Comparison of ENCODE assay signal across 18 mouse cellular contexts in genomic region chr3:79966709-79967108, GRCm38 (mm10).
DNase-seq lines count a peak whose midpoint lies in the region; ATAC-seq and TF ChIP-seq lines count a peak whose summit lies in the region.
"Had no signal": no experiment of that assay in that cellular context is flagged by ENCODE, and none has a peak within 500 bp of the region (broad histone marks: within the 10 kb centered on the region; RNA-seq: fewer than 3 reads in every experiment).

No protein-coding gene starts in this region.

- no peak for TF ChIP-seq EP300 in heart, postnatal 0 days (IDR thresholded peaks at IDR 0.05; ENCODE audit: low read depth)

- H3K9ac ChIP-seq in heart, postnatal 0 days (replicated peaks; ENCODE audit: low read depth, low read length), result no peak overlapping the region
- H3K9ac ChIP-seq: hindbrain, embryonic 15.5 days; lung, embryonic 14.5 days; neural tube, embryonic 15.5 days had no signal

- no peak overlapping the region for H3K4me2 ChIP-seq in heart, postnatal 0 days (ENCODE audit: low read depth, low read length)
- H3K4me2 ChIP-seq: hindbrain, embryonic 15.5 days; lung, embryonic 14.5 days; neural tube, embryonic 15.5 days had no signal

- no peak overlapping the region for H3K4me3 ChIP-seq in heart, postnatal 0 days (ENCODE audit: low read depth, low read length)
- H3K4me3 ChIP-seq: forebrain, embryonic 10.5 days; hindbrain, embryonic 15.5 days; neural tube, embryonic 15.5 days had no signal

- intact Hi-C loops in heart, postnatal 14 days (cut with DNase I), result no loop called here

- peak overlapping the region; percentile 73 for H3K27ac ChIP-seq in heart, postnatal 0 days (ENCODE audit: low read depth)
- H3K27ac ChIP-seq: forebrain, embryonic 10.5 days; hindbrain, embryonic 15.5 days; neural tube, embryonic 15.5 days had no signal

- 58% methylated on average over 4 of the region's 4 CpGs for WGBS in heart, postnatal 0 days

- DNase-seq in heart, postnatal 0 days (ENCODE audit: low spot score), result no peak
- no peak for DNase-seq in heart, postnatal 14 days
- peak; percentile 96 for DNase-seq in MEL-GATA-1-ER (ENCODE audit: extremely low read depth, low read depth)
- DNase-seq in c-Kit-positive CD71-negative TER-119-negative erythroid progenitor cells, embryonic 14.5 days (ENCODE audit: low read depth), result peak; percentile 23
- no peak for DNase-seq in frontal cortex, postnatal 25 days (ENCODE audit: low spot score in 2 of 2)
- no peak for DNase-seq in kidney, adult 11 months
- DNase-seq: cerebellum, adult 18-20 months; gastrocnemius, postnatal 36 days; kidney, adult 9 months; left cerebral cortex, postnatal 4 days; lung, embryonic 14.5 days; retina, postnatal 1 day had no signal

- no peak; the same call in 1 of the 2 replicates for ATAC-seq in heart, postnatal 0 days (ENCODE audit: insufficient read depth, low read depth)
- peak; percentile 69 for ATAC-seq in megakaryocyte, adult 5-6 weeks (ENCODE audit: poor library complexity, severe bottlenecking)

- peaks cover 14% of the 10 kb centered on the region for H3K4me1 ChIP-seq in heart, postnatal 0 days (ENCODE audit: control insufficient read depth, insufficient read depth)
- H3K4me1 ChIP-seq: hindbrain, embryonic 15.5 days had no signal

- H3K36me3 ChIP-seq in heart, postnatal 0 days (replicated peaks; ENCODE audit: control insufficient read depth, insufficient read depth, low read length), result no peaks in the 10 kb centered on the region
- H3K36me3 ChIP-seq: forebrain, embryonic 10.5 days; hindbrain, embryonic 15.5 days; neural tube, embryonic 15.5 days had no signal

- no peaks in the 10 kb centered on the region for H3K9me3 ChIP-seq in heart, postnatal 0 days (replicated peaks; ENCODE audit: control insufficient read depth, low read length)
- H3K9me3 ChIP-seq: forebrain, embryonic 10.5 days; hindbrain, embryonic 15.5 days; neural tube, embryonic 15.5 days had no signal

- no peak for TF ChIP-seq CTCF in heart, postnatal 0 days (IDR thresholded peaks at IDR 0.05; ENCODE audit: low read depth)

- H3K27me3 ChIP-seq in heart, postnatal 0 days (ENCODE audit: control insufficient read depth, insufficient read depth, low read length), result no peaks in the 10 kb centered on the region
- H3K27me3 ChIP-seq: CH12.LX; hindbrain, embryonic 15.5 days; neural tube, embryonic 15.5 days; Patski had no signal

Comparison
In these comparisons a context has a peak if more than half of its experiments do, and no peak if none do; other contexts are left out.
1. DNase-seq: peak in MEL-GATA-1-ER (single experiment) and c-Kit-positive CD71-negative TER-119-negative erythroid progenitor cells, embryonic 14.5 days (single experiment); none in heart, postnatal 0 days (single experiment), heart, postnatal 14 days (0 of 2), frontal cortex, postnatal 25 days (0 of 2) and kidney, adult 11 months (single experiment).